Mouse (Mus musculus): Measurements from ENCODE around the gene Nat14.

Gene Nat14

DNA sequence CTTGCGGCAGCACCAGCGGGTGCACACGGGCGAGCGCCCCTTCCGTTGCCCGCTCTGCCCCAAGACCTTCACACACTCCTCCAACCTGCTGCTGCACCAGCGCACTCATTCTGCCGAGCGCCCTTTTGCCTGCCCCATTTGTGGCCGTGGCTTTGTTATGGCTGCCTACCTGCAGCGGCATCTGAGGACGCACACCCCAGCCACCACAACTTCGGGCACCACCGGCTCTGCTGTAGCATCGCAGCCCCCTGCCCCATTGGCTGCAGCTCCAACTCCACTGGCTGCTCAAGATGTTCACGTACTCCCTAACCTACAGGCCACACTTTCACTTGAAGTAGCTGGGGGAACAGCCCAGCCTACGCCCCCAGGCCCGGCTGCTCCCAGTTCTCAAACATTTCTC, 1.3 kb upstream of the Nat14 start:
- no peak for DNase-seq (ENCODE audit: low spot score)

GRCm38 (mm10) chr7:4920976-4921823, 628 bp upstream of the Nat14 start:
- no peak for DNase-seq (ENCODE audit: low spot score)

DNA sequence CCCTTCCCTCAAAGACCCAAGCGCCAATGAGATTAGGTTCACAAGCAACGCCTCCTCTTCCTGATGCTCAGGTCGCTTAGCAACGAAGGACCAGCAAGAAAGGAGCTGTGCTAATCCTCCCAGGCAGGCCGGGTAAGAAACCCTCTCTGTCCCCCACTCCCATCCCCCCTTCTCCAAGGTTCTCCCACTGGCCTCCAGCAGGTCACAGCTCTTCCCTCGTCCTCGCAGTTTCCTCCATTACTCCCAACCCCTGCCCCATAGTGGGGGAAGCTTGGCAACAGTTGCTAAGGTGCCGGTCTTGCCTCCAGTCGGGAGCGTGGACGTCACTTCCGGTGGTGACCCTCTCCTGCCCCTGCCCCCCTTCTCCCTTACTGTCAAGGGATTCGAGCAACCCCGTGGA, 680 bp downstream of the Nat14 start:
- DNase-seq (ENCODE audit: low spot score): peak; percentile 89

- peak; percentile 84 for DNase-seq (ENCODE audit: low spot score)
These were observed 1.2 kb downstream of the Nat14 start for GRCm38 (mm10) chr7:4922931-4923565.

DNA sequence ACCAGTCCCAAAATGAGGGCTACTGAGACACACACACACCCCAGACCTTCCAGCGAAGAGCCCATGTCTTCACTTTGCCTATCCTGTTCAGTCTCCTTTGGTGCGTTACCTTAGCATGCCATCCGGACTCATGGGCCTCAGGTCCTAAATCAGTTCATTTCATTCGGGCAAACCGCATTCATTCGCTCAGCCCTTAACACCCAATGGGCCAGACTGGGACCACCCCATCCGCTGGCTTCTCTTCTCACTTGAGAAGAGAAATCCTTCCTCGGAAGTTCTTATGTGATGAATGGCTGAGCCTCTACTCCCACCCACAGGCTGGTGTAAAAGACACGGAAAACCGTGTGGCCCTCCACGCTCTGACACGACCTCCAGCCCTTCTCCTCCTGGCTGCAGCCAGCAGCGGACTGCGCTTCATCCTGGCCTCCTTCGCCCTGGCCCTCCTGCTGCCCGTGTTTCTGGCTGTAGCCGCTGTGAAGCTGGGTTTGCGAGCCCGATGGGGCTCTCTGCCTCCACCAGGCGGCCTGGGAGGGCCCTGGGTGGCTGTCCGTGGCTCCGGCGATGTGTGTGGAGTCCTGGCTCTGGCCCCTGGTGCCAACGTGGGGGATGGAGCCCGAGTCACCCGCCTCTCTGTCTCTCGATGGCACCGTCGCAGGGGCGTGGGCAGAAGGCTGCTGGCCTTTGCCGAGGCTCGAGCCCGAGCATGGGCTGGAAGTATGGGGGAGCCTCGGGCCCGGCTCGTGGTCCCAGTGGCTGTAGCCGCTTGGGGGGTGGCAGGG, 1.9 kb downstream of the Nat14 start:
- DNase-seq (ENCODE audit: low spot score): peak; percentile 68

DNA sequence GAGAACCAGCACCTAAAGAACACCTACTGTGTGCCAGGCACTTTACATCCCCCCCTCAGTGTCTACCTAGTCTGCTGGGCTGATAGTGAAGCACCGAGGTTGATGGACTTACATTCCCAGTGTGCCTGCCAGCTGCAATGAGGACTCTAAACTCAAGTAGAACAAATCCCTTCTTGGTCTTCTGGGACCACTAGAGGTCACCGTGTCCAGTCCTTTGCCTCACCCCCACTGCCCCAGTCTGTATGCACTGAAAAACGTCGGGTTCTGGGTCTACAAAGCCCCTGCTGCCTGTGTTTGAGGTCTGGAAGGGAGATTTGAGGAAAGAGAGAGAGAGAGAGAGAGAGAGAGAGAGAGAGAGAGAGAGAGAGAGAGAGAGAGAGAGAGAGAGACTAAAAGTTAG, 2.7 kb downstream of the Nat14 start:
- DNase-seq (ENCODE audit: low spot score): no peak

- DNase-seq (ENCODE audit: low spot score): no peak
These were observed 3.1 kb downstream of the Nat14 start for GRCm38 (mm10) chr7:4924891-4925301.

DNA sequence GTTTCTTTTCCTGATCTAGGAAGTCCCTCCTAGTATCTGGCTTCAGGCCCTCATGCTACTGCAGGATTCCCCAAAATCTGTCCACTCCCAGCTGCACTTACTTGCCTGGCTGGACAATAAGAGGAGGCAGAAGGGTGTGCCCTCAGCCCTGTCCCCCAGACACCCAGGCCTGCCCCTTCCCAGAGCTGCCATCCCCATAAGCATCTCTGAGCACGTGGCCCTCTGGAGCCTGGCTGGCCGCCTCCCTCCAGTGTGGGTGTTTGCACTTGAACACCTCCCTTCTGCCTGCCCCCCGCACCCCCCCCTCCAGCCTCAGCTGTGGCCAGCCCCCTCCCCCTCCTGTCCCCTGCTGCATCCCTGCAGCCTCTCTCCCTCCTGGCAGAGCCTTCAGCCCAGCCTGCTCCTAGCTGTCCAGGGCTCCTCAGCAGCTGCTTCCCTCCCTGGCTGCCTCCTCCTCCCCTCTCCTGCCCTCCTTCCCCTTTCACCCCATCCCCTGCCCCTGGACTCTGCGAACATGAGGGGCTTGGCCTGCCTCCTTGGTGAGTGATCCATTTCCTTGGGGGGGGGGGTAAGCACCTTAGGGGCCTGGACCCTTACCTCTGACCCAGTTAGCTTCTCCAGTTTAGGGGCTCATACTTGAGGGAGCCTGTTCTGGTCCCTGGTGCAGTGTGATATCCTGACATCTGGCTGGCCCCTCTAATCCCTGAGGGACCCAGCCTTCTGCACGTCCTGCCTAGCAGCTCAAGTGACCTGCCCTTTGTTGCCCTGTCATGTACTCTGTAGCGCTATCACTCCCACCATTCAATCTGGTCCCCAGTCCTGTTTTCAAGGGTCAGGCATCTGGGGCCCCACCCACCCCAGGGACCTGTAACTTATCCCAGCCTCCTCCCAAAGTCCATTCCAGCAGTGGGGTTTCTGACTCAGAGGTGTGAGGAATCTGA, 3.9 kb downstream of the Nat14 start, which contains the start of gene Ssc5d:
Gene Ssc5d, plus strand, starts transcription at position 345 of the 941 bp plus-strand sequence.
- DNase-seq (ENCODE audit: low spot score): no peak

DNA sequence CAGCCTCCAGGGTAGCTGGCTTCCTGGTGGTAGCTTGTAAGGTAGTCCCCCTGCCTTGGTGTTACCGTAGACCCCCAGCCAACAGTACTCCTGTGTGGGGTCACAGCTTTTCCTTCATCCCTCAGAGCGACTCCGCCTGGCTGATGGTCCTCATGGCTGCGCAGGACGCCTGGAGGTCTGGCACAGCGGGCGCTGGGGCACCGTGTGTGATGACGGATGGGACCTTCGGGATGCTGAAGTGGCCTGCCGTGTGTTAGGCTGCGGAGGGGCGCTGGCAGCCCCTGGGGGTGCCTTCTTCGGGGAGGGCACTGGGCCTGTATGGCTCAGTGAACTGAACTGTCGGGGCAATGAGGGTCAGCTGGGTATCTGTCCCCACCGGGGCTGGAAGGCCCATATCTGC, 5.0 kb downstream of the Nat14 start:
- DNase-seq (ENCODE audit: low spot score): no peak

DNA sequence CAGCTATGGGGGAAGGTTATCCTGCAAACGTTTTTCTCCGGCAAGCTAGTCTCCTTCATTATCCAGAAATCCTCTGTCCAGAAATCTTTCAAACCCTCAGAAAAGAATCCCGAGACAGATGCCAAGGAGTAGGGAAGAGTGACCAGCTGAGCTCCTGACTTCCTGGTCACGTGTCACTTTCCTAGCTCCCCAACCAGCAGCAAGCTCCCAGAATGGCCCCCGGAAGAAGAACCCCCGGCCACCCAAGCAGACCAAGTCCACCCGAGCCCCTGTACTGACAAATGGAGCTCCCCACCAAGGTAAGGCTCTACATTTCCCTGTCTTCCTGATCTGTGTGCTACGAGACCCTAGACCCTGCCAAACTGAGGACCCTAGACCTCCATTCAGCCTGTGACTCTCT, 5.9 kb downstream of the Nat14 start:
- DNase-seq (ENCODE audit: low spot score): no peak

- DNase-seq (ENCODE audit: low spot score): no peak
These were observed 6.5 kb downstream of the Nat14 start for GRCm38 (mm10) chr7:4928323-4928722.

- DNase-seq (ENCODE audit: low spot score): no peak
These were observed 11.3 kb downstream of the Nat14 start for GRCm38 (mm10) chr7:4933103-4933502.

GRCm38 (mm10) chr7:4934160-4934914, 12.5 kb downstream of the Nat14 start:
- DNase-seq (ENCODE audit: low spot score): no peak

DNA sequence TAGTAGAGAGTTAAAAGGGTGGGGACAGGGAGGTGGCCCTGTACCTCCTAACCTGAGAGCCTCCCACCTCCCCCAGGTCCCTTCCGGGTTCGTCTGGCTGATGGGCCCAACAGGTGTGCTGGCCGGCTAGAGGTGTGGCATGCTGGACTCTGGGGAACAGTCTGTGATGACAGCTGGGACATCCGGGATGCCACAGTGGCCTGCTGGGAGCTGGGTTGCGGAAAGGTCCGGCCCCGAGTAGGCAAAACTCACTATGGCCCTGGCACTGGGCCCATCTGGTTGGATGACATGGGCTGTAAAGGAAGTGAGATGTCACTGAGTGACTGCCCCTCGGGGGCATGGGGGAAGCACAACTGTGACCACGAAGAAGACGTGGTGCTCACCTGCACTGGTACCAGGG, 15.0 kb downstream of the Nat14 start:
- no peak for DNase-seq (ENCODE audit: low spot score)

GRCm38 (mm10) chr7:4937392-4937791, 15.6 kb downstream of the Nat14 start:
- DNase-seq (ENCODE audit: low spot score): no peak

DNA sequence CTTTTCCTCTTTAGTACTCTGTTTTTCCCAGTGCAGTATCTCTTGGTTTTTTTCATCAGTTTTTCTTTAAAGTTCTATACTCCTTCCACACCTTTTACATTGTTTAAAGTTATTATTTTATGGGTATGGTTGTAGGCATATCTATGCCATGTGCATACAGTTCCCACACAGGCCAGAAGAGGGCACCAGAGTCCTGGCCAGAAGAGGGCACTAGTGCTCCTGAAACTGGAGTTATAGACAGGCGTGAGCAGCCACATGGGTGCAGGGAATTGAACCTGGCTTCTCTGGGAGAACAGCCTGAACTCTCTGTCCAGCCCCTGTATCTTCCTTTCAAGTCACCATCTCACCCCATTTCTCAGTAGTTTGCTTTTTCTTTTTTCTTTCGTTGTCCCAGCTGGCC, 16.6 kb downstream of the Nat14 start:
- no peak for DNase-seq (ENCODE audit: low spot score)

GRCm38 (mm10) chr7:4940068-4940479, 18.2 kb downstream of the Nat14 start:
- peak; percentile 86 for DNase-seq (ENCODE audit: low spot score)

GRCm38 (mm10) chr7:4942673-4943072, 20.8 kb downstream of the Nat14 start:
- DNase-seq (ENCODE audit: low spot score): no peak

GRCm38 (mm10) chr7:4943223-4943815, 21.5 kb downstream of the Nat14 start:
- peak; percentile 97 for DNase-seq (ENCODE audit: low spot score)

DNA sequence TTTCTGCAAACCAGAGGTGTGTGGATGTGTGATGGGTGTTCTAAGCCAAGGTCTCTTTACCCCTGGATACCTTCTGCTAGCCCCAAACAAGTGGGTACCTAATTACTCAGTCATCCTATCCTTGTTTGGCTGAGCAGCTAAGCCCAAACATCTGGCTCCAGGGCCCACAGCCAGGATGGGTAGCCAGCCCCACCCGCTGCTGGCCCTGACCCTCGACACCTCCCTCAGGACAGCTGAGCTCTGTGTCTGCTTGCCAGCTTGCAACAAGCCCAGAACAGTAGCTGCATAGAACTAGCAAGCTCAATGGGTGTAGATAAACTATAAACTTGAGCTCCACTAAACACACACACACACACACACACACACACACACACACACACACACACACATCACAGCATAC, 26.0 kb downstream of the Nat14 start:
- DNase-seq (ENCODE audit: low spot score): no peak
